Mouse (Mus musculus): ENCODE data around the gene Sarm1. TPM values are rescaled to one million over a fixed set of nuclear protein-coding genes. Genes with fewer than 3 reads are reported as not detected.
A peak's percentile ranks its signal among the peaks of the same experiment; 100 is the strongest.

Sarm1 gene
- polyA plus RNA-seq, 1 experiment = 0.97 TPM

DNA sequence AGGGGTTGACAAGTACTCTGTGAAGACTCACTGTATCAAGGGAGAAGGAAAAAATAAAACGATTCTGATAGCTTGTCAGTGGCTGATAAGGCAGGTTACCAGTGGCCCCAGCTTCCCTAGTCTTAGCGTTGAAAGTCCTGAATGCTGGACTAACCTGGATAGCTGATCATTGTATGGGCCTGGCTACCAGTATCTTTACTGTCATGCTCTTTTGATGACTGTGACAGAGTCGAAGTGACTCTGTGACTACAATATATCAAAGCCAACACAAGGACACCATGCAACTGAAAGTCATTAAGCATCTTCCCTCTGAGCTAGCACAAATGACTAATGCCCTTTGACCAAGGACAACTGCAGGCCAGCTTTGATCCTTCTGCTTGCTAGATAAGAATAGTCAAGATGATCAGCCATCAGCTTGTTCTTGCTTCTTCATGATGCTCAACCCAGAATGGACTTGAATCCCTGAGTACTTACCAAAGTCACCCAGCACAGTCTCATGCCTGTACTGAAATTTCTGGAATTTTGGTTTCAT lies 59.1 kb downstream of the Sarm1 start:
- H3K27me3 ChIP-seq (ENCODE audit: control insufficient read depth, insufficient read depth, low read length) = no peaks in the 10 kb centered on the region
- 89% methylated on average over 3 of the region's 3 CpGs for WGBS
- no peak overlapping the region for H3K27ac ChIP-seq (ENCODE audit: control insufficient read depth, insufficient read depth, low read length)
- H3K4me1 ChIP-seq (replicated peaks; ENCODE audit: control insufficient read depth, insufficient read depth, low read length) = peaks cover 5% of the 10 kb centered on the region; the same call in 1 of the 2 replicates
- H3K36me3 ChIP-seq (ENCODE audit: control insufficient read depth, insufficient read depth, low read length) = no peaks in the 10 kb centered on the region
- TF ChIP-seq POLR2A (IDR thresholded peaks at IDR 0.05; ENCODE audit: control insufficient read depth, extremely low read depth, insufficient read depth, low read length, poor library complexity) (no peak), CTCF (IDR thresholded peaks at IDR 0.05; ENCODE audit: borderline replicate concordance, control insufficient read depth, extremely low read depth, insufficient read depth, low read length, poor library complexity) (no peak)
- no peak overlapping the region for H3K4me3 ChIP-seq (ENCODE audit: control insufficient read depth, insufficient read depth, low read length)
- DNase-seq = no peak

- WGBS = 94% methylated on average over 7 of the region's 7 CpGs
- no peaks in the 10 kb centered on the region for H3K27me3 ChIP-seq (ENCODE audit: control insufficient read depth, insufficient read depth, low read length)
- no peak for TF ChIP-seq CTCF (IDR thresholded peaks at IDR 0.05; ENCODE audit: borderline replicate concordance, control insufficient read depth, extremely low read depth, insufficient read depth, low read length, poor library complexity)
- no peak for TF ChIP-seq POLR2A (IDR thresholded peaks at IDR 0.05; ENCODE audit: control insufficient read depth, extremely low read depth, insufficient read depth, low read length, poor library complexity)
- no peaks in the 10 kb centered on the region for H3K36me3 ChIP-seq (ENCODE audit: control insufficient read depth, insufficient read depth, low read length)
- no peak overlapping the region for H3K27ac ChIP-seq (ENCODE audit: control insufficient read depth, insufficient read depth, low read length)
- H3K4me1 ChIP-seq (replicated peaks; ENCODE audit: control insufficient read depth, insufficient read depth, low read length) = peaks cover 5% of the 10 kb centered on the region; the same call in 1 of the 2 replicates
- no peak for DNase-seq
- no peak overlapping the region for H3K4me3 ChIP-seq (ENCODE audit: control insufficient read depth, insufficient read depth, low read length)
Measured at GRCm38 (mm10) chr11:78437182-78437581, 60.4 kb downstream of the Sarm1 start.

GRCm38 (mm10) chr11:78435776-78436349 lies 61.7 kb downstream of the Sarm1 start:
- WGBS = 24% methylated on average over 19 of the region's 19 CpGs
- peak; percentile 39 for DNase-seq
- no peak overlapping the region for H3K27ac ChIP-seq (ENCODE audit: control insufficient read depth, insufficient read depth, low read length)

DNA sequence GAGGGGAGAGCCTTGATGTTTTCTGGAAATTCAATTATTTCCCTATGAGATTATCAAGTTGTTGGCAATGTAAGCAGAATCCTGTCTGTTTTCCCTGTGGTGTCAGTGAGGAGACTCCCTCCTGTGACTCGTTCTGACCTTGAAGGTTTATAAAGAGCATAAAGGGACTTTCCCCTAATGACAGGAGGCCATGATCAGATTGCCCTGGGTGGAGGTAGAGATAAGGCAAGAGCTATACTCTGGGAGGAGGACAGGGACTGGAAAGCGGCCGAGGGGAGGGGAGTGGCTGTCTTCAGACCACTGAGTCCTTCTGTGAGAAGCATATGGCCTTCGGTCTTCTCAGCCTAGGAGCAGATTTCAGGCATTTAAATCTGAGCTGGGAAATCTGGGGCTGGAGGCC lies 63.5 kb downstream of the Sarm1 start:
- H3K36me3 ChIP-seq (ENCODE audit: control insufficient read depth, insufficient read depth, low read length) = no peaks in the 10 kb centered on the region
- no peaks in the 10 kb centered on the region for H3K27me3 ChIP-seq (ENCODE audit: control insufficient read depth, insufficient read depth, low read length)
- H3K4me1 ChIP-seq (replicated peaks; ENCODE audit: control insufficient read depth, insufficient read depth, low read length) = peaks cover 5% of the 10 kb centered on the region; the same call in 1 of the 2 replicates
- whole genome bisulfite sequencing = 90% methylated on average over 4 of the region's 4 CpGs
- TF ChIP-seq POLR2A (IDR thresholded peaks at IDR 0.05; ENCODE audit: control insufficient read depth, extremely low read depth, insufficient read depth, low read length, poor library complexity) (no peak), CTCF (IDR thresholded peaks at IDR 0.05; ENCODE audit: borderline replicate concordance, control insufficient read depth, extremely low read depth, insufficient read depth, low read length, poor library complexity) (no peak)
- no peak overlapping the region for H3K4me3 ChIP-seq (ENCODE audit: control insufficient read depth, insufficient read depth, low read length)
- DNase-seq = no peak
- H3K27ac ChIP-seq (ENCODE audit: control insufficient read depth, insufficient read depth, low read length) = no peak overlapping the region

More at GRCm38 (mm10) chr11:78435776-78436349, 61.7 kb downstream of the Sarm1 start:
- TF ChIP-seq CTCF (IDR thresholded peaks at IDR 0.05; ENCODE audit: borderline replicate concordance, control insufficient read depth, extremely low read depth, insufficient read depth, low read length, poor library complexity) = peak; percentile 87
- TF ChIP-seq POLR2A (IDR thresholded peaks at IDR 0.05; ENCODE audit: control insufficient read depth, extremely low read depth, insufficient read depth, low read length, poor library complexity) = no peak
- peaks cover 5% of the 10 kb centered on the region; the same call in 1 of the 2 replicates for H3K4me1 ChIP-seq (replicated peaks; ENCODE audit: control insufficient read depth, insufficient read depth, low read length)
- H3K27me3 ChIP-seq (ENCODE audit: control insufficient read depth, insufficient read depth, low read length) = no peaks in the 10 kb centered on the region
- H3K36me3 ChIP-seq (ENCODE audit: control insufficient read depth, insufficient read depth, low read length) = no peaks in the 10 kb centered on the region
- H3K4me3 ChIP-seq (ENCODE audit: control insufficient read depth, insufficient read depth, low read length) = no peak overlapping the region

GRCm38 (mm10) chr11:78431176-78431575 lies 66.4 kb downstream of the Sarm1 start:
- Histone ChIP-seq H3K4me1 (replicated peaks; ENCODE audit: control insufficient read depth, insufficient read depth, low read length) (peaks cover 5% of the 10 kb centered on the region; the same call in 1 of the 2 replicates), H3K36me3 (ENCODE audit: control insufficient read depth, insufficient read depth, low read length) (no peaks in the 10 kb centered on the region), H3K27me3 (ENCODE audit: control insufficient read depth, insufficient read depth, low read length) (no peaks in the 10 kb centered on the region), H3K4me3 (ENCODE audit: control insufficient read depth, insufficient read depth, low read length) (no peak overlapping the region), H3K27ac (ENCODE audit: control insufficient read depth, insufficient read depth, low read length) (no peak overlapping the region)
- WGBS = 88% methylated on average over 10 of the region's 10 CpGs
- TF ChIP-seq CTCF (IDR thresholded peaks at IDR 0.05; ENCODE audit: borderline replicate concordance, control insufficient read depth, extremely low read depth, insufficient read depth, low read length, poor library complexity) = no peak
- no peak for TF ChIP-seq POLR2A (IDR thresholded peaks at IDR 0.05; ENCODE audit: control insufficient read depth, extremely low read depth, insufficient read depth, low read length, poor library complexity)
- no peak for DNase-seq

DNA sequence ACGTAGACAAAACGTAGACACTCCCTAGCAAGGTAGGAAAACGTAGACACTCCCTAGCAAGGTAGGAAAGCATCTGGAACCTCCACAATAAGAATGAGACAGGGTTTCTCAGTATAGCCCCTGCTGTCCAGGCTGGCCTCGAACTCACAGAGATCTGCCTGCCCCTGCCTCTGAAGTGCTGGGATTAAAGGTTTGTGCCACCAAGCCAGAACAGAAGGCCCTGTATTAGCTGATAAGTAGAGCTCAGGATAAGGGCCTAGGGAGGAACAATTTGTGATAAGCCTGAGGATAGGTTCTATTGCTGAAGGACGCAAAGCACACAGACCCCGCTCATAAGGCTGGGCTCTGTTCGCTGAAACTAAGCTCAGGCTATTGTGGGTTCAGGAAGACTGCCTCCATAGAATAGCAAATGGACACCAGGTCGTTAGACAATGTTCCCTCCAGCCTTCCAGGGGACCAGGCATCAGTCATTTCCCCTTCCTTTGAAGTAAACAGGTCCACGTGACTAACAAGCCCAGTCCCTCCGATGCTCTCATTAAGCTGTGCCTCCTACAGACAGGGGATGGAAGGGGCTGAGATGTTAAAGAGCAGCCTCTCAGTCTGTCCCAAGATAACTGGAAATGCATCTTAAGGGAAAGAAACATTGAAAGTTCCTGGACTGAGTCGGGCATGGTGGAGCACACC lies 67.2 kb downstream of the Sarm1 start:
- no peak for DNase-seq
- Histone ChIP-seq H3K27me3 (ENCODE audit: control insufficient read depth, insufficient read depth, low read length) (no peaks in the 10 kb centered on the region), H3K27ac (ENCODE audit: control insufficient read depth, insufficient read depth, low read length) (no peak overlapping the region), H3K4me3 (ENCODE audit: control insufficient read depth, insufficient read depth, low read length) (no peak overlapping the region), H3K4me1 (replicated peaks; ENCODE audit: control insufficient read depth, insufficient read depth, low read length) (no peaks in the 10 kb centered on the region), H3K36me3 (ENCODE audit: control insufficient read depth, insufficient read depth, low read length) (no peaks in the 10 kb centered on the region)
- TF ChIP-seq CTCF (IDR thresholded peaks at IDR 0.05; ENCODE audit: borderline replicate concordance, control insufficient read depth, extremely low read depth, insufficient read depth, low read length, poor library complexity) = no peak
- TF ChIP-seq POLR2A (IDR thresholded peaks at IDR 0.05; ENCODE audit: control insufficient read depth, extremely low read depth, insufficient read depth, low read length, poor library complexity) = no peak
- 72% methylated on average over 11 of the region's 11 CpGs for WGBS

All from thymus, adult 2 months (tissue).